Mouse (Mus musculus) cerebellum, postnatal 4 days (tissue): ENCODE results near the gene Tmbim1.
A peak's percentile ranks its signal among the peaks of the same experiment; 100 is the strongest.
"Not testable (repeated sequence)": the region's sequence is repeated elsewhere in the genome, so short reads cannot be mapped to it uniquely, and the experiment has no call there.

Experiments used
- DNase-seq, 2 experiments: peaks; one replicate each; pipeline ENCODE4 v3.0.0; 2022; ENCODE audit warnings: low spot score in 2 of 2, mixed read lengths in 1 of 2

Tmbim1 gene

DNA sequence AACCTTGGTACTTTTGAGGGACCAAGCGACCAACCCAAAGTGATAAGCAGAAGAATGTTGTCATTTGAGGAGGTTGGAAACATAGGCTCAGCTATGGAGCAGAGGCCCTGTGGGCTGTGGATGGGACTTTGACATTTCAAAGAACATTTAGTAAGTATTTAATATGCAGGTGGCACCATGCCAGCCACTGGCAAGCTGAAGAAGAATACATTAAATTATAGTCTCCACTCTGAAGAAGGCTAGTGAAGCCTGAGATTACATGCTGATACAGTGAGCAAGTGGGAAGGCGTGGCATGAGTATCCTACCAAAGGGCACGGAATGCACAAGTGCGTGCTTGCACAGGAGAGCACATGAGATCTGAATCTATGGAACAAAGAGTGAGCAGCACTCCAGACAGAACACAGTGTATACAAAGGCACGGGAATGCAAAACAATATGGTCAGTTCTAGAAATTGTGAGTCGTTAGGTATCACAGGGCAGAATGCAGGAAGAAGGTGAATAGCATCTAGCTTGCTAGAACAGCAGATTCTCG lies 24.5 kb upstream of the Tmbim1 start:
- DNase-seq: no peak

DNA sequence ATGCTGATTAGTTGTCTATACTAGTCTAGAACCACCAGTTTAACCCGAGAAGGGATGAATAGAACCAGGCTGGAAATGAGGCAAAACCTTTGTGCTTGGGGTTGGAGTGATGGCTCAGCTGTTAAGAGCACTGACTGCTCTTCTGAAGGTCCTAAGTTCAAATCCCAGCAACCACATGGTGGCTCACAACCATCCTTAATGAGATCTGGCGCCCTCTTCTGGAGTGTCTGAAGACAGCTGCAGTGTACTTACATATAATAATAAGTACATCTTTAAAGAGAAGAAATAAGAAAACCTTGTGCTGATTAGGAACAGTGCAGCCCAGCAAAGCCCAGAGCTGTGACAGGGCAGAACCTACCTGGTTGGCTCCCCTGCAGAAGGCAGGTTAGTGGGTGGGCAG lies 21.5 kb upstream of the Tmbim1 start:
- not testable (repeated sequence) for DNase-seq

DNA sequence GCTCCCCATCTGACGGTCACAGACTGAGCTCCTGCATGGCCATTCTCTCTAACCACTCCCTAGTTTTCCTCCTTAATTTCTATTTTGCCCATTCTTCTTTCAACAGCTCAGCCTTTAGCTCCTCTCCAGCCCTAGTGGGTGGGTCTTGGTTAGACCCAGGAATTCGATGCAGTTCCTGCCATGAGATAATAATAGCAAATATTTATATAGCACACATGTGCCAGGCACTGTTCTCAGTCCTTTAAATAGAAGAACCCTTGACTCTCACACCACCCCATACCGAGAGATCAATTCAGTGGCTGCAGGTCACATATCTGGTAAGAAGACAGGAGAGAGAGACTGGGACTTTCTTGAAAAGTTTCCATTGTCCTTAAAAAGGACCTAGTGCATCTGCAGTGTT lies 16.0 kb upstream of the Tmbim1 start:
- DNase-seq: no peak

DNA sequence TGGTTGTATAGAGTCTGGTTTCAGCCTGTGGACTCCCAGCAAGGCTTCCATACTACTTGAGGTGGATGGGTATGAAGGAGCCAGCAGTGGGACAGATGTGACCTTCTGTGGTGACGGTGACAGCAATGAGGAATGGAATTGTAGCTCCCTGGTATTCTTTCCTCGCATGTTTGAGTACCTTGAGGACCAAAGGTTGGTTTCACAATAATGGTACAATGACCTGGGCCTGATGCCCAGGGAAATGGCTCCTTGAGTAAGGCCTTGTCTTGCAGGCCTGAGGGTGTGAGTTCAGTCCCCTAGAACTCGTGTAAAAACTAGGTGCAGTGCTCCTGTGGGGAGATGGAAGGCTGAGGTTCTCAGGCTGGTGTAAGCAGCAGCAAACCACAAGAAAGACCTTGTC lies 13.3 kb upstream of the Tmbim1 start:
- no peak for DNase-seq

DNA sequence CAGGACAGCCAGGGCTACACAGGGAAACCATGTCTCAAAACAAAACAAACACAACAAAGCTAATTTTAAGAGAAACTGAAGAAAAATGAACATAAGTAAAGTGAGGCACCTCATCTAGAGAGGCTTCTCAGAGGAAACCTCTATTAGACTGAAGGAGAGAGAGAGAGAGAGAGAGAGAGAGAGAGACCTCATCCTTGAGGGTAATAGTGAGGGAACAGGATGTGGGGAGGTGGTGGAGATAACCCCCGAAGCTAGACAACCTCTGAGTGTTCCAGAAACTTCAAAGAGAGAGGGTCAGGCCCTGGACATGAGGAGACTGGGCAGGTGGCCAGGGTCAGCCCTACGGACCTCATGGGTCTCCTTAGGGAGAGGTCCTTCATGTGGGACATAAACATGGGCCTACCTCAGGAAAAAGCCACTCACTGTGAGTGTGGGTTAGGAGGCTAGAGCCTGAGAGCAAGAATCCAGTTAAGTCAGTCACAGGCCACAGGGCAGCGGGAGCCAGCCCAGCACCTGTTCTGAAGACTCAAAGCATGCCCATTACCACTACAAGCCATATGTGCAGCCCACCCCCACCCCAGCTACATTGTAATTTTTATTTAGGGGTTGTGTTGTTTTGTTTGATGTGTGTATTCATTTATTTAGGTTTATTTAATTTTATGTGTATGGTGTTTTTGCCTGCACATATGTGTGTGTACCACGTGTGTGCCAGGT lies 10.8 kb upstream of the Tmbim1 start:
- no peak for DNase-seq

DNA sequence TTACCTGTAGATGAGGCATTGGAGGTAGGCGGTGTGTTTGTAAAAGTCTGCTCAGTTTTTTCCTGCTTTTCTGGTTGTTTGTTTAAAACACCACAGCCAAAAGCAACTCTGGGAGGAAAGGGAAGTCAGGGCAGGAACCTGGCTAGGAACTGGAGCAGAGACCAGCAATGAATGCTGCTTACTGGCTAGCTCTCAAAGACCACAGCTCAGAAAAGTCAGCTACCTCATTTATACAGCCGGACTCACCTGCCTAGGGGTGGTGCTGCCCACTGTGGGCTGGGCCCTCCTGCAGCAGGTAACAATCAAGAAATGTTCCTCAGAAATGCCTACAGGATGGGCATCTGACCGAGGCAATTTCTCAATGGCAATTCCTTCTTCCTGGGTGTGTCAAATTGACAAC lies 9.4 kb upstream of the Tmbim1 start:
- DNase-seq: no peak

DNA sequence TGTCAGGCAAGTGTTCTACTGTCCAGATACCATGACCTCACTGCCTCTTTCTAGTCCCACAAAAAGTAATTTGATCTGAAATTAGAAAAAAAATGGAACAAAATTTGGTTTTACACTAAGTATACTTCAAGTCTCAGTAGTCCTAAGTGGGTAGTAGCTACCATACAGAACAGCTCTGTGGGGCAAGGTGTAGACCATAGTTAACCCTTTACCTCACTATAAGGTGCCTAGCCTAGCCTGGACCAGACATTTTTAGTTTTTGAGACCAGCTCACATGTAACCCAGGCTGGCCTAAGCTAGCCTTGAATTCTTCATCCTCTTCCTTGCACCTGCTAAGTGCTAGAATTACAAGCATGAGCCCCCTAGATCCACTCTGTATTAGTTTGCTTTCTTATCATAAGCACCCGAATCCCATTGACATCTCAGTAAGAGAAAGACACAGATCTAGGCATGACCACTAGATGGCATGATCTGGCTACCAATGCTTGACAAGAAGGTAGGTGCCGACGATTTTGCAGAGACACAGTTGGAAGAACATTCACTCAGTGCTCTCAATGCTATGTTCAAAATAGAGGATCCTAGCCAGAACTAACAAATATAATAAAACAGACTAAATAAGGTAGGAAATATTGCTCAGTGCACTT lies 7.7 kb upstream of the Tmbim1 start:
- peak in 1 of 2 experiments; percentile 53 for DNase-seq

DNA sequence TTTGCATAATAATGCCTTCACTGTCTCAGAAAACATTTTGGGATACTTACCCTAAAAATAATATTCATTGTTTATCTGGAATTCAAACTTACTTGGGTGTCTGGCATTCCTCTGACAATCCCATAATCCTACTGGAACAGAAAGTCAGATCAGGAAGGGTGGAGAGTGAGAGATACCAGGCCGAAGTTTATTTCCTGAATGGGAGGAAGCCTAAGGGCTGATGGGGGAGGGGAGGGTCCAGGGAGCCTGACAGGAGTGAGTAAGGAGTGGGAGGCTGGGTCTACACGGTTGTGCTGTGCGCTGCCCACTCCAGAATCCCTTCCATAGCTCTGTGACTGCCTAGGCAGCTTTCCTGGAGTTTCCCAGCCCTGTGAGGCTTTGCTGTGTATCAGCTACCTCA lies 4.3 kb upstream of the Tmbim1 start:
- no peak for DNase-seq

DNA sequence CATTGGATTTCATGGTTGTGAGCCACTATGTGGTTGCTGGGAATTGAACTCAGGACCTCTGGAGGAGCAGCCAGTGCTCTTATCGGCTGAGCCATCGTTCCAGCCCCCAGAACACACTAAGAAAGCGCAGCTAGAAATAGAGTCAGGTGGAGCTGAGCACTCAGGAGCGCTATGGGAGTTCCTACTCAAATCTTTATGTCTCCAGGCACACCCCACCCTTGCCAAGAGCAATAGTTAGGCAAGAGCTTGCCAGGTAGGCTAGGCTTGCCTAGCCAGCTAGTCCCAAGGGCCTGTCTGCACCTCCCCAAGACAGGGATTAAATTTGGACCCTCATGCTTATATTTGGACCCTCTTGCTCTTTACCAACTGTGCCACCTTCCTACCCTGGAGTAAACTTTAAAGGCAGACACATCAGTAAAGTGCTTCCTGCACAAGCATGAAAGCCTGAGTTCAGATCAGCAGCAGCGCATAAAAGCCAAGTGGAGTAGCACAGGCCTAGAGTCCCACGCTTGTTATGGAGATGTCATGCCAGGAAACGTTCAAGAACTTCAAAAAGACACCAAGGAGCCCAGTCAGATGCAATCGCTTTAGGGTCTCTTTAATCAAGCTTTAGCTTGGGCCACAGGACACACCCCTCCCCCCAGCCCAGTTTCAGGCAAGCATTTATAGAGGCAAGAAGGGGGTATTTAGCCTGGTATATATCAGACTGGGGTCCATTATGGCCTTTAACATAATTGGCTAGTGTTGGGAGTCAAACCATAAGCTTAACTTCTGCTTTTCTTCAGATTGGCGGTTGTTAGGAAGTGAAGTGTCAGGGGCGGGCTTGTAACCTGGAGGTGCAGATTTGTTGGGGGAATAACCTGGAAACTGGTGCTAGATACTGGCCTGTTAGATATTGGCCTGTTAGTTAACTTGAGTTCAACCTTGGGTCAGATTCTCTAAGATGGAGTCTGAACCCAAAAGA lies 2.9 kb upstream of the Tmbim1 start:
- DNase-seq: no peak

DNA sequence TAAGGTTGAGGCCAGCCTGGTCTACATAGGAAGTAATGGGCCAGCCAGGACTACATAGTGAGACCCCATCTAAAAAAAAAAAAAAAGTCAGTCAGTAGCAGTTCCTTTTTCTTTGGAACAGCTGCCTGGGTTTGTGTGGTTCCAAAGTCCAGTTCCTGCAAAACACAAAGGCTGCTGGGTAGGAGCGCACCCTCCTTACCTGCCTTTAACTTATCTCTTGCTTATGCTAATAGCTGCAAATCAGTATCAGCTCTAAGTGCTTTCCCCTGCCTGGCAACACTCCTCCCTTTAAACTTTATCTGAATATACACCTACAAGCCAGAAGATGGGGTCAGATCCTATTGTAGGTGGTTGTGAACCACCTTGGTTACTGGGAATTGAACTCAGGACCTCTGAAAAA lies 1.7 kb upstream of the Tmbim1 start:
- no peak for DNase-seq

DNA sequence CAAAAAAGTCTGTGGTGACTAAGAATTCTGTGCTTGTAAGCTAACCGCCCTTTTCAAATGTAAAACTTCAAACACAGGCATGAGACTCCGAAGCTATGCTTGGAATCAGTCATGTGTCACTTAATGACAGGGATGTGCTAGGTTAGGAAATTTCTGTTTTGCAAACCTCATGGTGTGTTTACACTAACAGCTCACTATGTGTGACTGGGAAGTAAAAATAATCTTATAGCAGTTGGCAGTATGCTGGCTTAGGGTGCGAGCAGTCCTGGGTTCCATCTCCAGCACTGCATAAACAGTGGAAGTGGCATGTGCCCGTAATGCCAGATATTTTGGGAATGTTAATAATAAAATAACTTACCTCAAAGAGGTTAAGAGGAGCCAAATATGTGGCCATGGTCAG lies 476 bp downstream of the Tmbim1 start:
- DNase-seq: no peak

DNA sequence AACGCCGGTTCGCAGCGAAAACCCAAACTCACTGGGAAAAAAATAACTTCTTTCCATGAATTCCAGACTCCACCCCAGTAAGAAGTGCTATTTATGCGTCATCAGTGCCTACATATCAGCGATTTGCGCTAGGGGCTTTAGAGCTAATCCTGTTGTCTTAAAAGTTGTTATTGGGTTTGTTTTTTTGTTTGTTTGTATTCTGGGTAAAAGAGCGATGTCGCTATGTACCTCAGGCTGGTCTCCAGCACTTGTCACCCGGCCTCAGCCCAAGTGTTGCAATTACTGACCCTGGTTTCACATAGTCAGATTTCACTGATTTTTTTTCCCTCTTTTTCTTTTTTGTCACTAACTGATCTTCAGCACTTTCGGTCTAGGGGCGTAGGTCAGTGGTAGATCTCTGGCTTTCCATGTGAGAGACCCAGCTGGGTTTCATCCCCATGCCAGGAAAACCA lies 1.1 kb downstream of the Tmbim1 start:
- no peak for DNase-seq

DNA sequence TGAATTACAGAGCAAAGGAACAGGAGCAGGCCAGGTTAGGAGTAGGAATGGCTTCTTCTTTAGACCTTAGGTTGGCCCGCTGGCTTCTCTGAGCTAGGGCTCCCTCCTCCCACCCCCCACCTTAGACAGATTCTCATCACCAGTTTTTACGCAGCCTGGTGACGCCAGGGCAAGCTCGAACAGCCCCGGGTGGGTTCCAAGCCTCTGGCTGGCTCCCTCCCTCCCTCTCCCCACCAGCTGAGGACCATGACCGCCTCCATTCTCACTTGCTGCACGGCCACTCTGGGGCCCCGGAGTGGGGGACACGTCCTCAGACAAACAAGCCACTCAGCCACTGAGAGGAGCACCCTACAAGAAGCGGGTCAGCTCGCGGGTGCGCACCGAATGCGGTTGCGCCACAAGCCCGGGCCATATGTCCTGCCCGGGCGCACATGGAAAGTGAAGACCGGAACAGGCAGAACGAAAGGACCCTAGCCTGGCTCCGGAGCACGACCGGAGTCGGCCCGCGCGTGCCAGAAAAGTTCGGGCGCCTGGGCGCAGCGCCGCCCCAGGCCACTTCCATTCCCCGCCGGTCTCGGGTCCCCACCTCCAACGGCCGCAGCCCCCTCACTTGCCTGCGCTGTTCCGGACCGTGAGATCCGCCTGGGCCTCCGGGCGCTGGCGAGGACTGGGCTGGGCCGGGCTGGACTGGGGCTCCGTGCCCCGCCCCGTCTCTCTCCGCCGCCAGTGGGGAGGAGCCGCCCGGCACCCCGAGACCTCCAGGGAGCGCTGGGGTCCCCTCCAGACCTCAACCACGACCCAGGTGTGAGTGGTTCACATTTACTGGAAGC lies 1.7 kb downstream of the Tmbim1 start:
- DNase-seq: peak in 1 of 2 experiments; percentile 45

DNA sequence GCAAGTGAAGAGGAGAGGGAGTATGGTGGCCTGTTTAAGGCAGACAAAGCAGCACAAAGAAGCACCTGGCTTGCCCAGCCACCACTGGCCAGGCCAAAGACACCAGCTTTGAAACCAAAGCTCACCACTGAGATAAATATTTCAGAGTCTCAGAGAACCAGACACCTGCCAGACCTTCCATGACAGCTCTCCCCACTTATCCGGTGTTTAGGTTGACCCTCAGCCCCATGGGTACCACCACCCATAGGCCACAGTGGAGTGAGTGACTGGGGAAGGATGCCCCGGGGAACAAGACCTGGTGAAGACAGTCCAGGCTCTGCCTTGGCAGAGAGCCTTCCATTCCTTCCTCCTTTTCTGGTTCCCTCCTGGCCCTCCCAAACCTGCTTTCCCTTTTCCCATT lies 2.6 kb downstream of the Tmbim1 start:
- no peak for DNase-seq

DNA sequence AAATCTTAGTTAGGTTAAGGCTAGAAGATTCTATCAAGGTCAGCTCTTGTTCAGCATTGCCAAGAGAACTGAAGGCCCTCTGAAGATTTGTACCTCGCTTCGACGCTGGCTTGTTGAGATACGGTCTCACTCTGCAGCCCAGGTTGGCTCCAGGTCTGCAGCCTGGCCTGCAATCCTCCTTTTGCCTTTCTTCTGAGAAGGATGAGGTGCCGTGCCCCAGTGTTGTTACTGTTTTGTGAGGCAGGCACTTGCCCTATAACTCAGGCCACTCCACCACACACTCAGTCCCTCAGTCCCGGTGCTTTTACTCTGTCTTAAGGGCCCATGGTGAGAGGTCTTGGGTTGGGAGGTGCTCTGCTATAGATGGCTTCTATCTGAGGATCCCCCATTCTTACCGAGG lies 3.2 kb downstream of the Tmbim1 start:
- DNase-seq: no peak

DNA sequence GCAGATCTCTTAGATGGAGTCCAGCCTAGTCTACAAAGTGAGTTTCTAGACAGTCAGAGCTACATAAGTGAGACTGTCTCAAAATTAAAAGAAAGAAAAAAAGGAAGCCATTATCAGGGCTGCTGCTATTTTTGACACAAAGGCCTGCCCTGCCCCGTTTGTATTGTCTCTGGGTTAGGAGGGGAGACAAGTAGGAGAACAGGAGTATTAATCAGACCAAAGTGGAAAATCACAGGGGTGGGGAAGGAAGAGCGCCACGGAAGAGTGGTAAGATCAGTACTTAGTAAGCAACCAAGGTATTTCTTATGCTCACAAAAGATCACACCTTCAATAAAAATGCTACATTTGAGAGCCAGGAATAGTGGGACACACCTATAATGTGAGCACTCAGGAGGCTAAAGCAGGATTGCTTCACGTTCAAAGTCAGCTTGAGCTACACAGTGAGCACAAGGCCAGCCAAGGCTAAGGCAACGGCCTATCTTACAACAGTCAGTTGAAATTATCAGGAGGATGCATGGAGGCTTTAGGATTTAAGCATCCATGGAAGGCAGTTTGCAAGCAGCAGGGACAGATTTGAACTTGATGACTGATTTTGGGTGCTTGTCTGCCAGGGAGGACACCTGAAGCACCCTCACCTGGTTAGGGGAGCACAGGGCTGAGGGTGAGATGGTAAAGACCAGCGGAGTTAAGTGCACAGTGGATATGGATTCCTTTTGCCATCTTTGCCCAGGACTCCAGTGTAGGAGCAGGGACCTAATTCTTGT lies 4.9 kb downstream of the Tmbim1 start:
- DNase-seq: no peak

DNA sequence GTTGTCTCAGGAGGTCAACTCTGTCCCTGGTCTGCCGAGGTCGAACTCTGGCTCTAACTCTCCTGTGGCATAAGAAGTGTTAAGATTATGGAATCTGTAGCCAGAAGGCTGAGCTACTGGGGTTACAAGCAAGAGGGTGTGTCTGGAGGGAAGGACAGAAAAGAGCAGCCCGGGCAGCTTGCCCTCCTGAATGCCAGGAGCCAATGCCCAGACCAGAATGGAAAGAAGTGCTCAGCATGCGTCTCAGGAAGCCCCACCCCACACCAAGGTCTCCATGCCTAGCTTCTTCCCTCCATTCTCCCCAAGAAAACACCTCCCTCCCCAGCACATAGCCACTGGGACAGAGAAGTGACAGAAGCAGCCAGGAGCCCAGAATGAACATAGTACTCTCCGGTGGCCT lies 6.4 kb downstream of the Tmbim1 start:
- no peak for DNase-seq

DNA sequence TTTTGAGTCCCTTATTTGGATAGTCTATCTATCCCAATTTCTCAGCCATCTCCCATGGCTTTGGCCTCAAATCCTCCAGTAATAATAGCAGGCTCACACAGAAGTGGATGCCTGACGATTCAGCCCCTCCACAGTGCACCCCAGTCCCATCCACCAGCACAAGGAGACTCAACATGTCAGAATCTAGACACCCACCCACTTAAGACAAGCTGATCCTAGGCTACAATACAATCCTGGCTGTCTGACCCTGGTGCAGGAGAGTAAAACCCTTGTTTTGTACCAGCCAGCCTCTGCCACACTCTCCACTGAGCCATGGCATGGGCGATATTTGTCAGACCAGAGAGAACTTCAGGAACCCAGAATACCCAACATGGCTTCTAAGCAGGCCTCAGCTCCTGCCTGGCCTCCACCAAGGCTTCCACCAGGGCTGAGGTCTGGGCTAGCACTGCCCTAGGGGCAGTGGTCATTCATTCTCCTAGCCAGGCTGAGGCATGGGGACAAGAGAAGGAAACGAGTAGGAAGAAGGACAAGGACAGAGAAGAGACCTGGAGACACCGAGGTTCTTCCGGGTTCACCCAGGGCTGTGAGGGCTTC lies 7.2 kb downstream of the Tmbim1 start:
- DNase-seq: no peak

DNA sequence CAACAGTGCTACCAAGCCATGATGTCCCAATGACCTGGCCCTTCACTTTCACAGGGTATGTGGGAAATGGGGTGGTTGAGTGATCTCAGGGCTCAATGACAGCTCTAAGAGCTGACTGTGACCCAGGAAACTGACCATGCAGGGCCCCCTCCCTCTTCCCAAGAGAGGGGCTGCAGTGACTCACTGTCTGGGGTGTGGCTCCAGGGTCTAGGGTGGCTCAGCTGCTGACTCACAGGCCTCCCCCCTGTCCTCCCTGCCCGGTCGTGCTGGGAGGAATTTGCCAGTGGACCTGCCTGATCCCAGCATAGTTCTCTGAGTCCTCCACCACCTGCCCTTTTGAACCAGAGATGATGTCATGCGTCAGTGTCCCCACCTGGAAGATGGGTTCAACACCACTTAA lies 8.2 kb downstream of the Tmbim1 start:
- no peak for DNase-seq

DNA sequence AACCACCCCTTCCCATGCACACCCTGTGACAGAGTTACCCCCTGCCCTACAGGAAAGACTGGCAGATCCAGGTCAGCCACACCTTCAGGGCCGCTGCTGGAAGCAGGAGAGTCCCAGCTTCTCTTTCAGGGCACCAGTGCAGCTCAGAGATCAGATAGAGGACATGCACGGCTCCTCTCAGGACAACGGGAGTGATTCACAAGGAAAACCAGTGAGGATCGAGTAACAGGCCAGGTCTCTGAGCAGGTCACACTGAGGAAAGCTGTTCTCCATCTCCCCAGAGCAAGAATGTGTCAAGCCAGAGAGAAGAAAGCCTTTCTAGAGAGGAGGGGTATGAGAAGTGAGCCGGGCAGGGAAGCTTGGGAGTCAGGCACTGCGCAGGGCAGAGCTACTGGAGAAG lies 8.9 kb downstream of the Tmbim1 start:
- no peak for DNase-seq
